Mouse (Mus musculus): ENCODE data around the gene Il10ra. TPM values are rescaled to one million over a fixed set of nuclear protein-coding genes. Genes with fewer than 3 reads are reported as not detected.

The Il10ra gene
- polyA plus RNA-seq, 1 experiment from 2014 or later, result 0.74 TPM

DNA sequence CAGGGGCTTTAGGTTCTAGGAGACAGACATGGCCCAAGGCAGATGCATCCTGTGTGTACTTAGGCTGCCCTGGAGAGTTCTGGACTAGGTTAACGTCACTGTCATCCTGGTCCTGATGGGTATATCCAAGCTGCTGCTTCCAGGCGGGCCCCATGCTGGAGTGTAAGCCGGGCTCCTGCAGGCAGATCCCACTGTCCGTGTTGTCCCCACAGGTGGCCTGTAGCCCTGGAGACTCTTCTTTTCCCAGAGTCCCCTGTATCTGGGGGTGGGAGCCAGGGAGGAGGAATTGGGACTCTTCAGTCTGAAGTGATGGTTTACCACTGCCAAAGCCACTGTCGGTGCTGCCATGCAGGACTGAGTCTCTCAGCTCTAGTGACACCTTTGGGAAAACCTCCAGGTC, 13.0 kb downstream of the Il10ra start:
- 80% methylated on average over 5 of the region's 5 CpGs for WGBS

DNA sequence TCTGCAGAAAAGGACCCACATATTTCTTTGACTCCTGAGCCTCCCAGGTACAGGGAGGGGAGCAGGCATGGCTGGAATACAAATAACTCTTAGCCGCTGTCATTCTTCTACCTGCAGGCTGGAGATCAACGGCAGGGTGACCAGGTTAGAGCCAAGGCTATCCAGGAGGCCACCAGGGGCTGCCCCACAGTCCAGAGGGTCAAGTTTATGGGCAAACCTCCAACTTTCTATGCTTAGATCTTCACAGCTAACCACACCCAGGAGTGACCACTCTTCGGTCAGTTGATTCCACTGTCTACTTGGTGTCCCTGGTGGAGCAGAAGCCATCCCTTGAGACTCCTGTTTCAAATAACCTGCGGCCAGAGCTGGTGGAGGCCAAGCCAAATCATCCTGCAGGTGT, 13.5 kb downstream of the Il10ra start:
- 95% methylated on average over 4 of the region's 4 CpGs for WGBS
- Histone ChIP-seq H3K4me1 (replicated peaks) (0 out of 2 replicates have a peak, but pooled peaks cover 4% of the 10 kb centered on the region), H3K27me3 (replicated peaks) (peaks cover 14% of the 10 kb centered on the region), H3K9me3 (replicated peaks) (no peaks in the 10 kb centered on the region), H3K4me2 (no peak overlapping the region), H3K4me3 (no peak overlapping the region), H3K27ac (ENCODE audit: poor library complexity, severe bottlenecking) (no peak overlapping the region), H3K36me3 (no peaks in the 10 kb centered on the region), H3K9ac (no peak overlapping the region)
- no peak for ATAC-seq (ENCODE audit: insufficient number of reproducible peaks, low FRiP score)

More for the DNA sequence above, 13.0 kb downstream of the Il10ra start:
- H3K27ac ChIP-seq (ENCODE audit: poor library complexity, severe bottlenecking), result no peak overlapping the region
- H3K4me2 ChIP-seq, result no peak overlapping the region
- peaks cover 14% of the 10 kb centered on the region for H3K27me3 ChIP-seq (replicated peaks)
- H3K9ac ChIP-seq, result no peak overlapping the region
- H3K36me3 ChIP-seq, result no peaks in the 10 kb centered on the region
- no peaks in the 10 kb centered on the region for H3K9me3 ChIP-seq (replicated peaks)
- no peak overlapping the region for H3K4me3 ChIP-seq
- ATAC-seq (ENCODE audit: insufficient number of reproducible peaks, low FRiP score), result no peak
- H3K4me1 ChIP-seq (replicated peaks), result 0 out of 2 replicates have a peak, but pooled peaks cover 2% of the 10 kb centered on the region

- H3K9ac ChIP-seq, result no peak overlapping the region
- no peak for ATAC-seq (ENCODE audit: insufficient number of reproducible peaks, low FRiP score)
- H3K4me1 ChIP-seq (replicated peaks), result 0 out of 2 replicates have a peak, but pooled peaks cover 4% of the 10 kb centered on the region
- H3K4me2 ChIP-seq, result no peak overlapping the region
- no peaks in the 10 kb centered on the region for H3K9me3 ChIP-seq (replicated peaks)
- 58% methylated on average over 4 of the region's 4 CpGs for WGBS
- no peaks in the 10 kb centered on the region for H3K36me3 ChIP-seq
- H3K4me3 ChIP-seq, result no peak overlapping the region
- H3K27me3 ChIP-seq (replicated peaks), result peaks cover 7% of the 10 kb centered on the region; the same call in 1 of the 2 replicates
- no peak overlapping the region for H3K27ac ChIP-seq (ENCODE audit: poor library complexity, severe bottlenecking)
Measured at GRCm38 (mm10) chr9:45254605-45255004, 14.3 kb downstream of the Il10ra start.

GRCm38 (mm10) chr9:45254021-45254420, 14.9 kb downstream of the Il10ra start:
- no peak overlapping the region for H3K4me2 ChIP-seq
- no peak overlapping the region for H3K27ac ChIP-seq (ENCODE audit: poor library complexity, severe bottlenecking)
- H3K4me1 ChIP-seq (replicated peaks), result 0 out of 2 replicates have a peak, but pooled peaks cover 4% of the 10 kb centered on the region
- WGBS, result 50% methylated on average over 6 of the region's 6 CpGs
- H3K9me3 ChIP-seq (replicated peaks), result no peaks in the 10 kb centered on the region
- H3K4me3 ChIP-seq, result no peak overlapping the region
- peaks cover 5% of the 10 kb centered on the region; the same call in 1 of the 2 replicates for H3K27me3 ChIP-seq (replicated peaks)
- H3K9ac ChIP-seq, result no peak overlapping the region
- no peak for ATAC-seq (ENCODE audit: insufficient number of reproducible peaks, low FRiP score)
- H3K36me3 ChIP-seq, result no peaks in the 10 kb centered on the region

GRCm38 (mm10) chr9:45252395-45252794, 16.6 kb downstream of the Il10ra start:
- H3K9me3 ChIP-seq (replicated peaks), result no peaks in the 10 kb centered on the region
- H3K4me1 ChIP-seq (replicated peaks), result 0 out of 2 replicates have a peak, but pooled peaks cover 4% of the 10 kb centered on the region
- 57% methylated on average over 6 of the region's 6 CpGs for WGBS
- no peak overlapping the region for H3K27ac ChIP-seq (ENCODE audit: poor library complexity, severe bottlenecking)
- H3K9ac ChIP-seq, result no peak overlapping the region
- H3K4me3 ChIP-seq, result no peak overlapping the region
- peaks cover 4% of the 10 kb centered on the region; the same call in 1 of the 2 replicates for H3K27me3 ChIP-seq (replicated peaks)
- no peaks in the 10 kb centered on the region for H3K36me3 ChIP-seq
- ATAC-seq (ENCODE audit: insufficient number of reproducible peaks, low FRiP score), result no peak
- H3K4me2 ChIP-seq, result no peak overlapping the region

DNA sequence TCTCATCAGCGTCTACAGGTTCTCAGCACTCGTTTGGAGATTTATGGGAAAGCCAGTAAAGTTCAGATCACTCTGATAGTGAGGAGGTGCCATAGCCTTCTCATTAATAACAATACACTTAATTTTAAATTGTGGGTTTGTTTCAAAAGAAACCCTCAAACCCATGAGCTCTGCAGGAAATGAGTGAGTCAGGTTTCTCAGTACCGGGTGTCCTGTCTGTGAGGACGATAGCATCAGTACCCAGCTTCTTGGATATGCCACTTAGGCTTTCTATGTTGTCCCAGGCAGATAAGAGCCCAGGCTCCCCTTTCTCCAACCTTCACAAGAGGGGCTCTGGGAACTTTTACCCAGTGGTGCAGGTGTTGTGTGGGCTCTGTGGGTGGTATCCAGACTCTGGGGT, 17.0 kb downstream of the Il10ra start:
- no peak overlapping the region for H3K27ac ChIP-seq (ENCODE audit: poor library complexity, severe bottlenecking)
- ATAC-seq (ENCODE audit: insufficient number of reproducible peaks, low FRiP score), result no peak
- H3K4me2 ChIP-seq, result no peak overlapping the region
- no peaks in the 10 kb centered on the region for H3K9me3 ChIP-seq (replicated peaks)
- no peak overlapping the region for H3K9ac ChIP-seq
- H3K4me3 ChIP-seq, result no peak overlapping the region
- no peaks in the 10 kb centered on the region; the same call in 1 of the 2 replicates for H3K27me3 ChIP-seq (replicated peaks)
- H3K4me1 ChIP-seq (replicated peaks), result 0 out of 2 replicates have a peak, but pooled peaks cover 4% of the 10 kb centered on the region
- H3K36me3 ChIP-seq, result no peaks in the 10 kb centered on the region
- WGBS, result 57% methylated on average over 4 of the region's 4 CpGs

DNA sequence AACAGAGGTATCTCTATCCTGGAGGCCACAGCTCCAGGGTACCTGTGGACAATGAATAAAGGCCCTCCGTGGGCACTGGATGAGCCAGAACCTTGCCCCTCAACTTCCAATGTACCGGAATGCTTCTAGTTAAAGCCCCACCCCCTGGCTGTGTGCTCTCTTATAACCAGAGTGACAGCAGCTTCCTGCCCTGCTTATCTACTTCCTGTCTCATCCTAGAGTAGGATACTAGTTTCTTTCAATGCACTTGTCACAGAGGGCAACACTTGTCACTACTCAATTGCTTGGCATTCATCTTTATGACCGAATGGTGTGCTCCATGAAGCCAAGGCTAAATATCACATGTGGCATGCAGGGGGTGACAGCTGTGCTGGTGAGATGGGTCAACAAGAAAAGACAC, 17.7 kb downstream of the Il10ra start:
- H3K27me3 ChIP-seq (replicated peaks), result no peaks in the 10 kb centered on the region; the same call in 1 of the 2 replicates
- H3K4me2 ChIP-seq, result no peak overlapping the region
- H3K9me3 ChIP-seq (replicated peaks), result no peaks in the 10 kb centered on the region
- no peak overlapping the region for H3K4me3 ChIP-seq
- no peaks in the 10 kb centered on the region for H3K36me3 ChIP-seq
- 51% methylated on average over 3 of the region's 3 CpGs for WGBS
- 0 out of 2 replicates have a peak, but pooled peaks cover 4% of the 10 kb centered on the region for H3K4me1 ChIP-seq (replicated peaks)
- no peak; the same call in 1 of the 2 replicates for ATAC-seq (ENCODE audit: insufficient number of reproducible peaks, low FRiP score)
- H3K27ac ChIP-seq (ENCODE audit: poor library complexity, severe bottlenecking), result no peak overlapping the region
- no peak overlapping the region for H3K9ac ChIP-seq

DNA sequence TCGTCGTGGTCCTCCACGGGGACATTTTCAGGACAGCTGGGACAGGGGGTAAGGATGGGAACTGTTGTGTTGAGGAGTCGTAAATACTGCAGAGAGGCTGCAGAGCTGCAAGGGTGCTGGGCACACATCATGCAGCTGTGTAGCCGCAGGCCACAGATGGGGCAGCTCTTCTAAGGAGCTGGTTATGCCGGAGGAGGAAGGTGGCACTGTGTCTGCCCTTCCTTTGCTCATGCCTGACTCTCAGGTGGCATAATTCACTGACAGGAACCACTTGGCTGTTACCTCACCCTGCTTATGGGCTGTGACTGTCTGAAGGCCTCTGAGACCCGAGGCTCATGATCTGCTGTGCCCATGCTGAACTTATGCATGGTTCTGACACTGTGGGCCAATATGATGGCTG, 18.6 kb downstream of the Il10ra start:
- Histone ChIP-seq H3K27ac (ENCODE audit: poor library complexity, severe bottlenecking) (no peak overlapping the region), H3K9me3 (replicated peaks) (no peaks in the 10 kb centered on the region), H3K9ac (no peak overlapping the region), H3K4me1 (replicated peaks) (0 out of 2 replicates have a peak, but pooled peaks cover 4% of the 10 kb centered on the region), H3K4me3 (no peak overlapping the region), H3K4me2 (no peak overlapping the region), H3K27me3 (replicated peaks) (no peaks in the 10 kb centered on the region), H3K36me3 (no peaks in the 10 kb centered on the region)
- ATAC-seq (ENCODE audit: insufficient number of reproducible peaks, low FRiP score), result no peak
- 83% methylated on average over 7 of the region's 7 CpGs for WGBS

GRCm38 (mm10) chr9:45247536-45247935, 21.4 kb downstream of the Il10ra start:
- Histone ChIP-seq H3K9me3 (replicated peaks) (no peaks in the 10 kb centered on the region), H3K27me3 (replicated peaks) (no peaks in the 10 kb centered on the region), H3K4me2 (no peak overlapping the region), H3K4me3 (no peak overlapping the region), H3K9ac (no peak overlapping the region), H3K27ac (ENCODE audit: poor library complexity, severe bottlenecking) (no peak overlapping the region), H3K36me3 (no peaks in the 10 kb centered on the region), H3K4me1 (replicated peaks) (0 out of 2 replicates have a peak, but pooled peaks cover 4% of the 10 kb centered on the region)
- ATAC-seq (ENCODE audit: insufficient number of reproducible peaks, low FRiP score), result no peak
- 53% methylated on average over 2 of the region's 2 CpGs for WGBS

GRCm38 (mm10) chr9:45246060-45246459, 22.9 kb downstream of the Il10ra start:
- Histone ChIP-seq H3K27ac (ENCODE audit: poor library complexity, severe bottlenecking) (no peak overlapping the region), H3K36me3 (no peaks in the 10 kb centered on the region), H3K9me3 (replicated peaks) (no peaks in the 10 kb centered on the region), H3K4me2 (no peak overlapping the region), H3K4me3 (no peak overlapping the region), H3K27me3 (replicated peaks) (no peaks in the 10 kb centered on the region), H3K9ac (no peak overlapping the region), H3K4me1 (replicated peaks) (0 out of 2 replicates have a peak, but pooled peaks cover 2% of the 10 kb centered on the region)
- 84% methylated on average over 6 of the region's 6 CpGs for WGBS
- ATAC-seq (ENCODE audit: insufficient number of reproducible peaks, low FRiP score), result no peak

GRCm38 (mm10) chr9:45245432-45245831, 23.5 kb downstream of the Il10ra start:
- Histone ChIP-seq H3K4me1 (replicated peaks) (no peaks in the 10 kb centered on the region), H3K9ac (no peak overlapping the region), H3K36me3 (no peaks in the 10 kb centered on the region), H3K4me3 (no peak overlapping the region), H3K9me3 (replicated peaks) (no peaks in the 10 kb centered on the region), H3K27me3 (replicated peaks) (no peaks in the 10 kb centered on the region), H3K4me2 (no peak overlapping the region), H3K27ac (ENCODE audit: poor library complexity, severe bottlenecking) (no peak overlapping the region)
- no peak for ATAC-seq (ENCODE audit: insufficient number of reproducible peaks, low FRiP score)
- WGBS, result 57% methylated on average over 1 of the region's 1 CpGs

DNA sequence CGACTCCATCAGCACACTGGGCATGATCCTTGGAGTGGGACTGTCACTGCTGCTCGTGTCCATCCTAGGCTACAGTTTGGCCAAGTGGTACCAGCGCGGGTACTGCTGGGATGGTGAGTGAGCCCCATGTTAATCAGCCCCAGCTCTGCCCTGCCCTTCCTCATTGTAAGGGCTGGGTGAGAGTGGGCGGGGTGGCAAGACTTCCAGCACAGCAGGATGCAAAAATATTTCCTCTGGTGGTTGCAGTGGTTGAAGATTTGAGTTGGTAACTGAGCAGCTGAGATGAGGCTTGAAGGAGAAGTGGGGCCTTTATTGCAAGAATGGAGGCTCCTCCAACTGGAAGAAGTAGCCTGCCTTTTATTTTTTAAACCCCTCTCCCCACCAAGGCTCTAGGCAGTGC, 27.6 kb downstream of the Il10ra start:
- H3K4me3 ChIP-seq, result no peak overlapping the region
- no peaks in the 10 kb centered on the region for H3K4me1 ChIP-seq (replicated peaks)
- H3K9ac ChIP-seq, result no peak overlapping the region
- WGBS, result 79% methylated on average over 5 of the region's 5 CpGs
- H3K9me3 ChIP-seq (replicated peaks), result no peaks in the 10 kb centered on the region
- no peak for ATAC-seq (ENCODE audit: insufficient number of reproducible peaks, low FRiP score)
- H3K4me2 ChIP-seq, result no peak overlapping the region
- no peak overlapping the region for H3K27ac ChIP-seq (ENCODE audit: poor library complexity, severe bottlenecking)
- no peaks in the 10 kb centered on the region for H3K36me3 ChIP-seq
- H3K27me3 ChIP-seq (replicated peaks), result no peaks in the 10 kb centered on the region

All from heart, embryonic 12.5 days (tissue).